Mouse (Mus musculus) fibroblast of lung, adult 2 months (primary cell): ENCODE results near the gene Ston1.

Source experiments
- DNase-seq: peaks from one replicate; pipeline ENCODE4 v3.0.0-alpha.2; 2011; ENCODE audit warnings: low read depth

Ston1 gene

DNA sequence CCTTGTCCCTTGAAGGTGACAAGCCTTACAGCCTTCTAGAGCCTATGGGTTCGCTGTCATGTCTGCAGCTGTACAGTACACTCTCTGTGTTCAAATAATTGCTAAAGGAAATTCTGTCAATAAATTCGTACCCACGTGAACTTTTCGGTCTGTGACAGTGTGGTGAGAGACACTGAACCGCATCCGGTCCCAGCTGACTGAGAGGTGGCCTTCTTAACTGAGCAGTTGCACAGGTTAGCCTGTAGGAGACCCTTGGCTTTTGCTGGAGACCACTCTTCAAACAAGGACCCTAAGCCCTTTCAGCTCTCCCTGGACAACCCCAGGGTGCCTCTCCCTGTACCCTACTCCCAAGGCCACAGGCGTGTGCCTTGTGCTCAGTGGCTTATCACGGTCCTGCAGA lies 9.3 kb upstream of the Ston1 start:
- no peak for DNase-seq

GRCm38 (mm10) chr17:88590251-88590650 lies 7.2 kb upstream of the Ston1 start:
- no peak for DNase-seq

- DNase-seq: no peak
Observed at GRCm38 (mm10) chr17:88595071-88595470, 2.4 kb upstream of the Ston1 start.

DNA sequence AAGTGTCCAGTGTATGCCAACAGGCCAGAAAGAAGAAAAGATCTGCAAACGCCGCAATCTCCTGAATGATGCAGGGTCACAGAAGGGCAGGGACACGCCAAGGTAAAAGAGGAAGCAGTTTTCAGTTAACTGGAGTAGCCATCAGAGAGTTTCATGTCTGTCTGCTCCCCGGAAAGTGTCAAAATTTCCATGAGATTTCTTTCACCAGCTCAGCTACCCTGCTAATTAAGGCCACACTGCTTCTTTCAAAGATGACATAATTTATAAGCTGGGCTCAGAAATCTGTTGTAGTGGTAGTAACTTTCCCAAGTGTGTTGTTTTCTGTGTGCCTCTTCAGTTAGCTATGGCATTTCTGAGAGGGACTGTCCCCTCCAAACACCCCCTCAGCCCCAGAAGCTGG lies 1.4 kb upstream of the Ston1 start:
- DNase-seq: no peak

DNA sequence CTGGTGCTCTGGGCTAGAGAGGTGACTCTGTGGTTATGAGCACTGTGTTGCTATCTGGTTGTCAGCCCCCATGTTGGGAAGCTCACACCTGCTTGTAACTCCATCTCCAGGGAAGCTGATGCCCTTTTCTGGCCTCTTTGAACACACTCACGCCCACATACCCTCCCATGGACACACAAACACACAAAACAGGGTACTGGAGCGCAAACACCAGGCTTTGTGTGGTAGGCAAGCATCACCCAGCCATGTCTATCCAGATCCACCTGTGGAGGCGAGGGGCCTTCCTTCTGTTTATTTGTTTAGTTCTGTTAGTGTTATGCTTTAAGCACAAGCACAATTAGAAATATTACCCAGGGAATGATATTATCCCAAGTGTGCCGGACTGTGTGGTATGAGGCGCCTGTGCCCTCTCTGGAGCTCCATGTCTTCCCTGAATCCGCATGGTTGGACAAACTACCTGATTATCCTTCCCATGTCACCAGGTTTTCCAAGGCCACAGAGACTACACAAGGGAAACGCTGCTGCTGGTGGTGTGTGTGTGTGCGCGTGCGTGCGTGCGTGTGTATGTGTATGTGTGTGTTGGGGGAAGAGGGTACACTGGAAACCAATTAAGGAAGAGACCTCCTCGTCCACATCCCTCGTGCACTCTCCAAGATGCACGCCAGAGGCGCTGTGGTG lies 801 bp upstream of the Ston1 start:
- no peak for DNase-seq

- DNase-seq: no peak
Observed at GRCm38 (mm10) chr17:88598056-88598420, 554 bp downstream of the Ston1 start.

GRCm38 (mm10) chr17:88598570-88599368 lies 1.3 kb downstream of the Ston1 start:
- DNase-seq: peak; percentile 59

GRCm38 (mm10) chr17:88600492-88601026 lies 3.1 kb downstream of the Ston1 start:
- DNase-seq: no peak

GRCm38 (mm10) chr17:88603943-88604342 lies 6.5 kb downstream of the Ston1 start:
- no peak for DNase-seq

DNA sequence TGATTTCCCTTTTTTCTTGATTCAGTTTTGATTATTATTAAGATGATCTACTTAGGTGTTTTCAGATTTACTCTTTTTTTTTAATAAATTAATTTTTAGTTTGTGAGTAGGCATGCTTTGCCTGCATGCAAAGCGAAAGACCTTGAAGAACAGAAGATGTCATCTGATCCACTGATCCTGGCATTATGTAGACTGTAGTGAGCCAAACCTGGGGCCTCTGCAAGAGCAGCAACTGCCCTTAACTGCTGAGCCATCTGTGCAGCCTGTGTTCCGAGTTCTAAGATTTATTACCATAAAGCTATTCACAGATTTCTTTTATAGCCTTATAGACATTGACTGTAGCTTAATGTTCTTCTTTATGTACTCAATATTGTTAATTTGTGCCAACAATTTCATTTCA lies 8.6 kb downstream of the Ston1 start:
- DNase-seq: no peak

- no peak for DNase-seq
Observed at GRCm38 (mm10) chr17:88609361-88609760, 11.9 kb downstream of the Ston1 start.

DNA sequence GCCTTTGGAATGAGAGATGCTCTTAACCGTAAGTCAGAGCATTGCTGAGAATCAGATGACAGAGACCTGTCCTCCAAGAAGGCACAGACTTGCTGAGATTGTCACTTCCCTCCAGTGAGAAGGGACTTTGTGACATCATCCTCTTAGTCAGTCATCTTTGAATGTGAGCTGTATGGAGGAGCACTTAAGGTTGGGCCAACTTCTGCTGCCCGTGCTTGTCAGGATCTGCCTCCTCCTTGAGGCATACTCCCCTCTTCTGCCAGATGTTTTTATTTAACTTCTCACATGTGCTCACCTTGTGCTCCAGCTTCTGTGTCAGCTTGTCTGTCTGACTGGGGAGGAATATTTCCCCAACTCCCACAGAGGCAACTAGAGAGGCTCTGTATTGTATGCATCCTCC lies 13.6 kb downstream of the Ston1 start:
- no peak for DNase-seq

DNA sequence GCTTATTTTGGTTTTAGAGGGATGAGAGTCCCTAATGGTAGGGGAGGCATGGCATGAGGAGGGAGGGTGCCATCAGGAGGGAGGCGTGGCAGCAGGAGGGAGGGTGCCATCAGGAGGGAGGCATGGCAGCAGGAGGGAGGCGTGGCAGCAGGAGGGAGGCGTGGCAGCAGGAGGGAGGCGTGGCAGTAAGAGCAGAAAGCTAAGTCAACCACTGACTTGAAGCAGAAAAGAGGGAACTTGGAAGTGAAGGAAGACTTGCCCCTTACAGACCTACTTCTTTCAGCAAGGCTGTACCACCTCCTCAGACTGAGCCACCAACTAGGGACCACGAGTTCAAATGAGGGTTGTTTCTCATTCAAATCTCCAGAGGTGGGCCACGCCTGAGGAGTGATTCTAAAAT lies 15.7 kb downstream of the Ston1 start:
- no peak for DNase-seq

DNA sequence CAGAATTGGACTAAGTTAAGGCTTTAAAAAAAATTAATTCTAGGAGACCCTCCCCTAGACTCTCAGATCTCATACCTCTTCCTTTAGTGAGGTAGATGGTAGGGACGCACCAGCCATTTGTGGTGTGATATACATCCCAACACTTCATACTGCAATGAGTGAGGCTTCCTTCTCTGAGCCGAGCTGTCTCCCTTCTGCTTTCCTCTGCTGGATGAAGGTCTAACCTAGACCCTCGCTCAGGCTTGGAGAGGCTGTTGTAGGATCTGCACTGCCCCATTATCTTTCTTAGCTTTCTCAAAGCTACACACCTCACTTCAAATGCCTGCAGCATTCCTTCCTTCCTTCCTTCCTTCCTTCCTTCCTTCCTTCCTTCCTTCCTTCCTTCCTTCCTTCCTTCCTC lies 16.2 kb downstream of the Ston1 start:
- DNase-seq: no peak

- DNase-seq: peak; percentile 79
Observed at GRCm38 (mm10) chr17:88614234-88614633, 16.8 kb downstream of the Ston1 start.

DNA sequence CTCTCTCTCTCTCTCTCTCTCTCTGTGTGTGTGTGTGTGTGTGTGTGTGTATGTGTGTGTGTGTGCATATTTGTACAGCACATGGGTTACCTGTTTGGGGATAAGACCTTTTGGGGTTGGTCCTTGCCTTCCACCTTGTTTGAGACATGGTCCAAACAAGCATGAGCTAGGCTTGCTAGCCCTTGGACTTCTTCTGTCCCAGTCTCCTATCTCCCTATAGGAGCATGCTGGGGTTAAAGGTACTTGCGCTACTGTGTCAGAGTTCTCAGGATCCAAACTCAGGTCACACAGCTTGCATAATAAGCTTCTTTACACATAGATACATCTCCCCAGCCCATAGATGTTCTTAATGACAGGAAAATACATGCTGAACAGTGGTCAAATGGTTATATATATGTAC lies 17.2 kb downstream of the Ston1 start:
- no peak for DNase-seq

DNA sequence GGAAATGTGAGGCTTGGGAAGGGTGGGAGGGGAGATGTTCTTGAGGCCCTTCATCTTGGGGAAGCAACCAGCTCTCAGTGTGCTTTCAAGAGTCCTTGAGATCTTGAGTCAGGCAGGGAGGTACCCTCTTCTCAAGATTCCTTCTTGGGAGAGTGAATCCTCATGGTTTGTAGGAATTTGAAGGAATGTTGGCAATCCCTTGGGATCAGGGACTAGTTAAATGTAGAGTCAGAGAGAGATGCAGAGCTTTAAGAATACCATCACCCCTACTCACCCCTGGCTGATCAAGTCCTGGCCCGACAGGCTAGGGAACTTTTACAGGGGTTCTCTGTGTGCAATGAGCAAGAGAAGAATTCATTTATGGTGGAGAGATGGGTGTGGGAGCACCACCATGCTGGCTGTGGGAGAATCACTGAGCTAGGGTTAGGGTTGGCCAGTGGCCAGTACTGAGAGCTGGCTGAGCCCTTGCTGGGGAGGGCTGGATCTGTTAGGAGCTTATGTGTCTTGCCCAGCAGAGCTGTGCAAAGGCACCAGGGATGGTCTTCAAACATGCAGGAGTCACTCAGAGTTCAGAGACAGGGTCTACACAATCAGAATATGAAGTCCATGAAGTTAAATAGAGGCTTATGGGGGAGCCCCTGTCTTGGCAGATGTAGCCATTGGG lies 18.1 kb downstream of the Ston1 start:
- DNase-seq: peak; percentile 41

DNA sequence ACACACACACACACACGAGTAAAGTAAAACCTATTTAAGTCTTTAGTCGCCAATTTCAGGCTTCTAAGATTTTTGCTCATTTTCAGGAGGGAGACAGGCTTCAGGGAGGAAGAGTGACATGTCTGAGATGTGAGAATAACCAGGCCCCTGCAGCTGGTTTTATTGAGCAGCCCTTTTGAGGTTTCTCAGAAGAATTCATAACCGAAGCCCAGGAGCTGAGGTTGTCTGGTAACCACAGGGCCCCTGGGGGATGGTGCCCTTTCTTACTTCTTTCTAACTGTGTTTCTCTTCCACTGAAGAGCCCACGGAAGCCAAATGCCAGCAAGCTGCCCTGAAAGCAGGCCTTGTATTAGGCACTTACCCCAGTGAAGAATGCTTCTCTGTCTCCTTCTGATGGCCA lies 23.5 kb downstream of the Ston1 start:
- peak; percentile 58 for DNase-seq

GRCm38 (mm10) chr17:88621374-88621773 lies 23.9 kb downstream of the Ston1 start:
- DNase-seq: no peak

DNA sequence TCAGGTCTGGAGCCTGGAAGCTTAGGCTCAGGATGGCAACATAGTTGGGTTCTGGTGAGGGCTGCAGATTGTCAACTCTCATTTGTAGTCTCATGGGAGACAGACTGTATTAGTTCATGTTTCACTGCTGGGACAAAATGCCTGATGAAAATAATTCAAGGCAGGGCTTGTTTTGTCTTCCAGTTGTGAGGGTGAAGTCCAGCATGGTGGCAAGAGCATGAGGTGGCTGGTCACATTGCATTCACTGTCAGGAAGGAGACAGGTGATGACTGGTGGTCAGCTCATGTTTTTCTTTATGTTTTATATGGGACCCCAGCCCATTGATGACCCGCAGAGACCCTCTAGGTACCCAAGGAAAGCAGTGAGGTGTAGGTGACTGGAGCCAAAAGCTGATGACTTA lies 25.2 kb downstream of the Ston1 start:
- no peak for DNase-seq

DNA sequence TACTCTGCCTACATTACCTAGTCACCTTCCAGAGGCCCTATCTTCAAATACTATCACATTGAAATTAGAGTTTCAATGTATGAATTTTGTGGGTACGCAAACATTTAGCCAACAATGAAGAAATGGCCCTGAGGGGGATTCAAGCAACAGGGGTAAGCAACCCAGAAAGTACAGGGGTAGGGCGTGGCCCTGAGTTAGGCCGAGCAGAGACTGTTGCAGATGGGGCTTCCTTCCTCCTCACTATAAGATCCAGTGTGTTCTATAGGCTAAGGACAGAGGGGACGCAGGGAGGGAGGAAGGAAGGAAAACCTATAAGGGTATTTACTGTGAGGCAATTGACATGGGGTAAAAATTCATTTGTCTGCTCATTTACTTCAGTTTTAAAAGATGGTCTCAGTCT lies 26.9 kb downstream of the Ston1 start:
- no peak for DNase-seq

GRCm38 (mm10) chr17:88625350-88625749 lies 27.9 kb downstream of the Ston1 start:
- no peak for DNase-seq

GRCm38 (mm10) chr17:88625931-88626330 lies 28.4 kb downstream of the Ston1 start:
- no peak for DNase-seq
